Mouse (Mus musculus) activated CD4-positive, CD25-positive, alpha-beta regulatory T cell, adult 4 months (primary cell): ENCODE measurements around the gene Itprid2. TPM values are rescaled to one million over a fixed set of nuclear protein-coding genes. Genes with fewer than 3 reads are reported as not detected.
"Not testable (repeated sequence)": the region's sequence is repeated elsewhere in the genome, so short reads cannot be mapped to it uniquely, and the experiment has no call there.

ENCODE experiments used
- ATAC-seq: one replicate; pipeline ENCODE4 v1.8.0; 2017
- polyA plus RNA-seq, 2 experiments: library from polyadenylated mRNA; unstranded; fragments of 100-300 nt; shearing (Covaris generic); gene quantifications; one replicate each; pipeline ENCODE4 v1.2.1; 2017

Itprid2 gene
- 1 to 10 TPM; 3.6 to 3.9 TPM for polyA plus RNA-seq

- peak; percentile 85 for ATAC-seq
These were observed at the start of gene Itprid2 for GRCm38 (mm10) chr2:79634528-79635400. Gene Itprid2 (plus strand): TSS chr2:79635352.

- no peak for ATAC-seq
These were observed 39.0 kb upstream of the Itprid2 start for GRCm38 (mm10) chr2:79596177-79596576.

DNA sequence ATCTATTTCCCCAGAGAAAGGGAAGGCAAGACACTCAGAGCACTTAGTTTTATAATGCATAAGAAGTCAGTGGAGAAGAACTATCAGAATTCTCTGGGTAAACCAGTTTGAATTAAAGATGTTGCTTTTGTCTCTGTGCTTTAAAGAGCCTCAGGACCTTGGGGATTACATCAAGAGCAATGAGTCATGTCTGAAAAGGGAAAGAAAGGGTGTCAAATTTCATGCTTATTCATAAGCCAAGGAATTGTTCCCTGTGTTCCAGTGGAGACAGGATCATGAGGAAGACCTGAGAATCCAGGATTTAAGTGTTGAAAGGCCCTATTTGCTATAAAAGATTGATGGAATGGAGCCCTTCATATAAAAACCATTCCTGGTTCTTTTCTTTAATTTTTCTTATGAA is 38.1 kb upstream of the Itprid2 start:
- no peak for ATAC-seq

DNA sequence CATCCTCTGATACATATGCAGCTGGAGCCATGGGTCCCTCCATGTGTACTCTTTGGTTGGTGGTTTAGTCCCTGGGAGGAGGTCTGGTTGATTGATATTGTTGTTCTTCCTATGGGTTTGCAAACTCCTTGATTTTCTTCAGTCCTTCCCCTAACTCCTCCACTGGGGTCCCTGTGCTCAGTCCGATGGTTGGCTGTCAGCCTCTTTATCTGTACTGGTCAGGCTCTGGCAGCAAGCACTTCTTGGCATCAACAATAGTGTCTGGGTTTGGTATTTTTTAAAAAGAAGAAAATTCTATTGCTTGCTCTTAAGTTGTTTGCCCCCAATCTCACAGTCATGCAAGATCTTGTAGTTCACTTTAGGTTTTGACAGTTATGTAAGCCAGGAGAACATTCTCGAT is 34.0 kb upstream of the Itprid2 start:
- not testable (repeated sequence) for ATAC-seq

- ATAC-seq, result no peak
These were observed 33.4 kb upstream of the Itprid2 start for GRCm38 (mm10) chr2:79601691-79602116.

DNA sequence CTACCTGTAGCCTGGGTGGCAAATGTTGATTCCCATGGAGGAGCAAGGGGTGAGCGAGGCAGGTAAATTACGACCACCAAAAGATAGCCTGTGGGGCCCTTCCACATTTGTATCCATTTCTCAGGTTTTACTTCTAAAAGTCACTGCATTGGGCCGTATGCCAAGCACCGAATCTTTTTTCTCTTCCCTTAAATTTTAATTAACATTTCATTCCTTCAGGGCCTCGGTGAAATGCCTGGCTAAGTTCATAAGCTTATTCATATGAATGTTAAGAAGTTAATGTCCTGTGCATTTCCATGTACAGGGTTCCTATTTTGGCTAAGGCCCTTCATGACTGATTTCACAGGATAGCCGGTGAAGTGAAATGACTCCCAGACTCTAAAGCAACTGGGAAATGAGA is 32.8 kb upstream of the Itprid2 start:
- no peak for ATAC-seq

DNA sequence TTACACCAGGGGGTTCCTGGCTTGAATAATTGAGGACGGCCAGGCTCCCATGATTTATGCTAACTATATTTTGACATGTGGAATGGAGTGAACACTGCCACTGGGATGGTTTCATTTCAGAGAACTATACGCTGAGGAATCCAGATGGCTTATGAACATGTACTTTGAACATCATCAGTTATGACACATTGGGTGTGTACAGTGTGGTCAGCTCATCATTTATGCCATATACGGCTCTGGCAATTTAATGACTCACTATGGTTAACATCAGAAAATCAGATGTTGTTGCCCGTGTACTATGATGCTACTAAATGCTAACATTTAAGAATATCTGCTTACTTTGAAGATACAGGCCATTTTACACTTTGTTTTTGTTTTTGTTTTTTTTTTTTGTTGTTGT is 31.8 kb upstream of the Itprid2 start:
- ATAC-seq, result no peak

DNA sequence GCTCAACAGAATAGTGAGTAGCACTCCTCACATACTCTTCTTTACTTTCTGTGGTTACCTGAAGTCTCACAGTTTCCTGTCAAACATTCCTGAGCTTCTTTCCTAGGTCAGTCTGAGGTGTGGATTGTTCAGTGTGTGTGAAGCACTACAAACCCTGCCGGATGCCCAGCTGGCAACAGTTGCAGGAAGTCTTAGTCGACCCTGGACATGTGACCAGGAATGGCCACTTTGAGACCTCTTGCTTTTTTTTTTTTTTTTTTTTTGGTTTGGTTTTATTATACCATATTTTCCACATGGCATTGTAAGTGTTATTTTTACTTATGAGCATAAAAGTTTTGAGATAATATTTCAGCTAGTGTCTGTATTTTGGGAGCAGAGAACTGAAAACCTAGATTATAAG is 29.1 kb upstream of the Itprid2 start:
- ATAC-seq, result no peak

DNA sequence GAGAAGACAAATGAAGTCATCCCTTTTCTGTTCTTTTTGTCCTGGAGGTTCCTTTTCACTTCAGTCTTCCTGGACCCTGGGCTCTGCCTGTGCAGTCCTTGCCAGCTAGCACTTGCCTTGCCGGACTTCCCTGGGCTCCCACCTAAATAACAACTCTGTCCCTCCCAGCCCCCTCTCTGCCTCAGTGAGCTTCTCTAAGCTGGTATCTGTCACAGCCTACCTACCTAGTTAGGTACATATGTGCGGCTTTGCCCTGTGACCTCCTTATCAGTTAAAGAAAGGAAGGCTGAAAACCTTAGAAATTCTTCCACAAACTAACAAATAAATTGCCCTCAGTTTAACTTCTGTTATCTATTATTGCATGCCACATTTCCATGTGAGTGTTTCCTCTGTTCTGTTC is 28.0 kb upstream of the Itprid2 start:
- no peak for ATAC-seq

GRCm38 (mm10) chr2:79608301-79609074 is 26.7 kb upstream of the Itprid2 start:
- no peak for ATAC-seq

DNA sequence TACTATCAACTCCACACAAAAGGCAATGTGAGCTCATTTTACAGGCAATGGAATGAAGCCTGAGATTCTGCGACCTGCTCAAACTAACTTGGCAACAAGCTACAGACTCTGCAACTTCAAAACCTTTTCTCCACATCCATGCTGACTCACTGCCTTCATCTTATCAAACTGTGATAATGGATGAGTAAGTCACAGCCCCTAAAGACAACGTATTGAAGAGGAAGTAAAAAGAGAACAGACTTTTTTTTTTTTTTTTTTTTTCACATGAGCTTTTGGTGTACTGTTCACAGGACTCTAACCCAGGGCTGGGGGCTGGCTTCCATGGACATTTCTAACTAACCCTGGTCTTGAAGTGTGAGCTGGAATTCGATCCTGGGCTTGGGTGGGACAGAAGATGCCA is 24.3 kb upstream of the Itprid2 start:
- no peak for ATAC-seq

- no peak for ATAC-seq
These were observed 17.0 kb upstream of the Itprid2 start for GRCm38 (mm10) chr2:79618145-79618544.

GRCm38 (mm10) chr2:79618614-79619568 is 16.3 kb upstream of the Itprid2 start:
- ATAC-seq, result no peak

GRCm38 (mm10) chr2:79623256-79623655 is 11.9 kb upstream of the Itprid2 start:
- ATAC-seq, result no peak

- no peak for ATAC-seq
These were observed 7.5 kb upstream of the Itprid2 start for GRCm38 (mm10) chr2:79627624-79628023.

DNA sequence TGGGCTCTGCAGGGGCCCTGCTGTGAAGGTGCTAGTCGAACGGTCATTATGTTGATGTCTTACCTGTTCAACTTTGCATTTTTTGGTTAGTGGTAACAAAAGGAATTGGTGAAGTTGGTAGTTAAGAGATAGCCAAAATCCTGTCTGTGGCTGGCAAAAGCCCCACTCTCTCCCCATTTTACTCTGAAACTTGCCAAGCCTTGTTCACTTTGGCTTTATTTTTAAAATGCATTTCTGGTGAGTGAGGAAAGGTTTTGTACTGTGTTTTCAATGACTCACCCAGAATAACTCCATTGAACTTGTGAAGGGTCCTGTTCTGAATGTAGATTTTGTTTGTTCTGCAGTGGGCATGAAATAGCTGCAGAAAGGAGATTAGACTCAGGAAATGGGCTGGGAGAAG is 4.9 kb upstream of the Itprid2 start:
- ATAC-seq, result no peak

GRCm38 (mm10) chr2:79635426-79636291 is 507 bp downstream of the Itprid2 start:
- peak; percentile 34 for ATAC-seq

DNA sequence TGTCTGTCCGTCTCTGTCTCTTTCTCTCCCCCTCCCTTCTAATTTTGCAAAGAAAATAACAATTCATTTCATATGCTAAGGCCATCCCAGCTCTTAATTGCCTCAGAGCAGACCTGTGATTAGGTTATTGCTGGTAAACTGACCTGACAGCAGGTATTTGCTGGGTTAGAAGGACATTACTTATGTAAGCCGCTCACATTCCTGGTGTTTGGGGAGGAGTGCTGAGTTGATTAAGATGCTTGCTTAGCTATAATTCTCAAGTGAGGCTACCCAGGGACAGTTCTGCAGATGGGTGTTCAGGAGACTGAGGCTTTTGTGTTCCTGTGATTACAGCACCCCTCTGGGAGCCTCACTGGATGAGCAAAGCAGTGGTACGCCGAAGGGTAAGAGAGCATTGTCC is 3.8 kb downstream of the Itprid2 start:
- ATAC-seq, result no peak

- ATAC-seq, result peak; percentile 78
These were observed 11.1 kb downstream of the Itprid2 start for GRCm38 (mm10) chr2:79646237-79646688.

- no peak for ATAC-seq
These were observed 11.9 kb downstream of the Itprid2 start for GRCm38 (mm10) chr2:79647094-79647493.

- no peak for ATAC-seq
These were observed 12.6 kb downstream of the Itprid2 start for GRCm38 (mm10) chr2:79647728-79648127.
